Mouse (Mus musculus): ENCODE results near the gene Mov10l1. TPM values are rescaled to one million over a fixed set of nuclear protein-coding genes. Genes with fewer than 3 reads are reported as not detected.

Gene Mov10l1
- polyA plus RNA-seq, 1 experiment: not detected

DNA sequence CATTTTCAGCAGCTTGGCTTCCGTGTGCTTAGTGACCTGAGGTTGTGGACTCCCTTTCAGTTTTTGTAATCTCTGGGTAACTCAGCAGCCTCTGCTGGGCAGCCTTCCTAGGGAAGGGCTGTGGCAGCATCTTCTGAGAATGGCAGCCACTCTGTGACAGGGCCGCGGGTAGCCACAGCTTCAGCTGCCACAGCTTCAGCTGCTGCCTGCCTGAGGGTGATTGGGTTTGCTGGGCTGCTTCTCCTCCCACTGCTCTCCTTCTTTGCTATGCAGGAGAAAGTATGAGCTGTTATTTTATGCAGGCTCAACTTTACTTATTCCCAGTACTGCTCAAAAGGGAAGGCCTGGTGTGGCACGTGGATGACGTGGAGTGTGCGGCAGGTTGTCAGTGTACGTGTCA, 24.3 kb downstream of the Mov10l1 start:
- no peak for DNase-seq (ENCODE audit: extremely low spot score in 1 of 2, low spot score in 1 of 2)

DNA sequence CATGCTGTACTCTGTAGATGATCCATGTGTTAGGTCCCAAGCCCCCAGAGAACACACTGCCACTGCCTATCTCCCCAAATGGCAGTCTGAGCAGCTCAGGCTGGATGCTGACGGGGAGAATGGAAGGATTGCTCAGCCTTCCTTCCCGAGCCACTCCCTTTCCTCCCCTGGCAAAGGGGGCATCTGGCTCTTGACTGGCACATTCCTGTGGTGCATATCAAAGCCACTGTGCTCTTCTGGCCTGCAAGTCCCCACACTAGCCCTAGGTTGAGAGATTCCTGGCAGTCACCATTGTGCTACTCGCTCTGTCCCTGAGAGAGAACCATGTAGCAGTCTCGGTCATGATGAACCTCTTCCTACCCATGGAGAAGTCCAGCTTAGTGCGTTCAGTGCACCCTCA, 25.1 kb downstream of the Mov10l1 start:
- no peak for DNase-seq (ENCODE audit: extremely low spot score in 1 of 2, low spot score in 1 of 2)

DNA sequence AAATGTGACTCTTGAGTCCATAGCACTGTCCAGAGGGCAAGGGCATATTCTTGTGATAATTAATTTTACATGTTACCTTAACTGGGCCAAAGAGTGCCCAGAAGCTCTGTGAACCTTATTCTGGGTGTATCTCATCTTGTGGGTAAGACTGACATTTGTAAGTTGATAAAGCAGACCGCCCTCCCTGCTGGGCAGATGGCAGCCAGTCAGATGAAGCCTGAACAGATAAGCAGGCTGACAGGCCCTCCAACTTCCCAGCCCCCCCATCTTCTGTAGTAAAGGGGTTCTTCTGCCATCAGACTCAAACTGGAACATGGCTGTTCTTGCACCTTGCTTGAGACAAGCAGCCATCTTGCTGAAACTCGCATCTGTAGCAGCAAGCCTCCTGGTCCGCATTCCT, 34.0 kb downstream of the Mov10l1 start:
- DNase-seq (ENCODE audit: extremely low spot score in 1 of 2, low spot score in 1 of 2): no peak

DNA sequence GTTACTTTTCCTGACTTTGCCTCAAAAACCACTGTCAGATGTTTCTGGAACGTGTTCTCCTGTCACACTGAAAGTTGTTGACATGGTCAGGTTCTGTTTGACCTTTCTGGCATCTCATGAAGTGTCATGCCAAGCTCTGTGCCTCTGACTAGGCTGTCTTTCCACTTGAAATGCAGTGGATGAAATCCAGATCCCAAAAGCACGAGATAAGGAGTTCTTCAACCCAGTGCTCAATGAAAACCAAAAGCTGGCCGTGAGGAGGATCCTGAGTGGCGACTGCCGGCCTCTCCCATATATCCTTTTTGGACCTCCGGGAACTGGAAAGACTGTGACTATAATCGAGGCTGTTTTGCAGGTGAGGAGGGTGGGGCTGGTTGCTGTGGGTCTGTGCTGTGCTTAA, 37.4 kb downstream of the Mov10l1 start:
- no peak for DNase-seq (ENCODE audit: extremely low spot score in 1 of 2, low spot score in 1 of 2)

DNA sequence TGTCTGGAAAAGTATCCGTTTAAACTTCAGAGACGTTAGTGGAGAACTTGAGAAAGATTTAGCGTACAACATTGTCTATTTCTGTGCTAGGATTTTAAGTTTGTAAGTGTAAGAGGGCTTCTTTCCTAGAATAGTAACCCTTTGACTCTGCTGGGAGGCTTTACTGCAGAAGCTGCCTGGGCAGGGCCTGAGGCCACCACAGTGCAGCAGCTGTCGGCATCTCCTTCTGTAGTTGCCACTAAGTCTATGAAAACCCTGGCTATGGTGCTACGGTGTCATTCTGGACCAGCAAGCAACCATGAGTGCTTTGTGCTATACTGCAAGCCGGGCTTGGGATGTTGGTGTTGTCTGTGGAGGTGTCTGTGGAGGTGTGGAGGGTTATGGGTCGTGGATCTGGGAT, 37.8 kb downstream of the Mov10l1 start:
- DNase-seq (ENCODE audit: extremely low spot score in 1 of 2, low spot score in 1 of 2): no peak

DNA sequence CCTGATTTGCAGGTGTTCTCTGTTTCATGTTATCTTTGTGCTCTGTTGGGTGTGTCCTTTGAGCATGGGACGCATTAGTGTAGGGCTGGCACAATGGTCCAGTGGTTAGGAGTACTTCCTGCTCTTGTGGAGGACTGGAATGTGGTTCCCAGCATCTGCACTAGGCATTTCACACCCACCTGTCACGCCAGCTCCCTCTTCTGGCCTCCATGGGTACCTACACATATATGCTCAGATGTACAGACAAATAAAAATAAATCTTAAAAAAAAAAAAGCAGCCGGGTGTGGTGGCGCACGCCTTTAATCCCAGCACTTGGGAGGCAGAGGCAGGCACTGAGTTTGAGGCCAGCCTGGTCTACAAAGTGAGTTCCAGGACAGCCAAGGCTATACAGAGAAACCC, 61.7 kb downstream of the Mov10l1 start:
- DNase-seq (ENCODE audit: extremely low spot score in 1 of 2, low spot score in 1 of 2): no peak

DNA sequence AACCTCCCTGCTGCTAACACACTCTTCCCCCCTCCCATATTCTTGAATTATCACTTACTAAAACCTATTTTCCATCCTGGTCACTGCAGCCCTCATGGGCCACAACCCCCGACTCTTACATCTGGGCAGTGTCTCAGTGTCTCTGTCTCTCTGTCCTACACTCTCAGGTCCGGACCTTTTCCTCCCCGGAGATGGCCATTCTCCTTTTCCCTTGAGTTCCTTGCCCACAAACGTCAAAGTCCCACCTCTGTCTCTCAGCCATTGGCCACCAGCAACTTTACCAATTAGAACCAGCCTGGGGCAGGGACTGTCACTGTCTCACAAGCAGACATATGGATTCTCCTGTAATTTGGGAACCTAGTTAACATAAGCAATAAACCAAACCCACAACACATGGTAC, 63.6 kb downstream of the Mov10l1 start:
- DNase-seq (ENCODE audit: extremely low spot score in 1 of 2, low spot score in 1 of 2): no peak

DNA sequence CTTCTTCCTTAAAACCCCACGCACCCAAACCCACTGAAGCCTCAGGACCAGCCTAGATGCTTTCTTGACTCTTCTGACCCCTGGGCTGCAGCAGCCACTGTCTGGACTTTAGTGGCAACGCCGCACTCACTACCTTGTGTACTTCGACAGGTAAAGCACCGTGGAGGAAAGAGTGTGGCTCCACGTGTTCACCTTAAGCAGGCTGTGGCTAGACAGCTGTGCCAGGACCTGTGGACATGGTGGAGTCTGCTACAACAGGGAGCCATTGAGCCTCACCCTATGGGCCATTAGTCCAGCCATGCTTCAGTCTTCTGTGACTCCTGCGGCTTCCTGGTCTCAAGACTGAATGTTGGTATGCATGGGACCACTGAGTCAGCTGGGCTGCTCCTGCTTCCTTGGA, 72.0 kb downstream of the Mov10l1 start:
- DNase-seq (ENCODE audit: extremely low spot score in 1 of 2, low spot score in 1 of 2): no peak

DNA sequence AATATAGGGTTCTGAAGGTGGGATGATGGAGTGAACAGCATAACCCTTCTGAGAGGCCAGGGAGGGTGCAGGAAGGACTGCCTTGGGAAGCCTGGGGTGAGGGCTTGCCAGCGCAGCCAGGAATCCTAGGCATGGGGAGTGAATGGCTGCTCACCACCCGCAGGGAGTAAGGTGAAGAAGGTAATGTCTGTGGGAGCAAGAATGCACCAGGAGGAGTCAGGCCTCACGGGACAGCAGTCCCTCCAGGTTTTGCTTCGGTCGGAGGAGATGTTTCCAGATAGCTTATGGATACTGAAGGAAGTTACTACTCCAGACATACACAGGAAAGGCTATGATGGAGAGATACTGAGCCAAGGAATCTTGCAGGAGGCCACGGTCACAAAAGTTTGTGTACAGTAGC, 76.0 kb downstream of the Mov10l1 start:
- DNase-seq (ENCODE audit: extremely low spot score in 1 of 2, low spot score in 1 of 2): no peak

DNA sequence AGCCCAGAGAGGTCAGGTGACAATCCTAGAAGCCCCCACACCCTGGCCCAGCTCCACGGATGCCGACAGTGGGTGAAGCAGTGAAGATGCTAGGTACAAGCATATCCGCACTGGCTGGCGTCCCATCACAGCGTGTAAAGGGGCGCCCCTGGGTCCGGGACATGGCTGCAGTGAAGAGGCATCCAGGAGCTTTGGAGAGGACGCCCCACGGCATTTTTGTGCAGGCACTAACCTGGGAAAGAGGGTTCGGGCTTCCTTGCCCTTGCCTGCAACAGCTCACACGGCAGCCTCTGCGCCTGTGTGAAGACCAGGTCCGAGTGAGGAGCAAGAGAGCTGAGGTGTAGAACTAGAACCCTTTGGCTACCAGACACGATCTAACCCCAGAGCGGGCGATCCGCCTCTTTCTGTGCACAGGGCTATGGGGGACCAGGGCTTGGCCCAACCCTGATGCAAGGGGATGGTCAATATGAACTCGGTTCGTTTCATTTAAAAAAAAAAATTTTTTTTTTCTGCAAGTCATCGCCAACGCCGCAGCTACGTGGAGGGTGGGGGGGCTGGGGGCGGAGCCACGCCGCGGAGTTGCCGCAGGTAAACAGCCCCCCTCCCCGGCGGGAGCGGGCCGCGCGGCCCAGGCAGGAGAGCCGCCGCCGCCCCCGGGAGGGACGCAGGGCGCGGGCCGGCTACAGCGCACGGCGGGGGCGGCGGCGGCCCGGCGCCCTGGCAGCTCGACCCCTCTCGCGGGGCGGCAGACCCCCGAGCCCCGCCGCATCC, 76.6 kb downstream of the Mov10l1 start, which contains the start of gene Panx2:
Gene Panx2 (plus strand): TSS at position 574 of the 771 bp plus-strand sequence.
- no peak for DNase-seq (ENCODE audit: extremely low spot score in 1 of 2, low spot score in 1 of 2)

DNA sequence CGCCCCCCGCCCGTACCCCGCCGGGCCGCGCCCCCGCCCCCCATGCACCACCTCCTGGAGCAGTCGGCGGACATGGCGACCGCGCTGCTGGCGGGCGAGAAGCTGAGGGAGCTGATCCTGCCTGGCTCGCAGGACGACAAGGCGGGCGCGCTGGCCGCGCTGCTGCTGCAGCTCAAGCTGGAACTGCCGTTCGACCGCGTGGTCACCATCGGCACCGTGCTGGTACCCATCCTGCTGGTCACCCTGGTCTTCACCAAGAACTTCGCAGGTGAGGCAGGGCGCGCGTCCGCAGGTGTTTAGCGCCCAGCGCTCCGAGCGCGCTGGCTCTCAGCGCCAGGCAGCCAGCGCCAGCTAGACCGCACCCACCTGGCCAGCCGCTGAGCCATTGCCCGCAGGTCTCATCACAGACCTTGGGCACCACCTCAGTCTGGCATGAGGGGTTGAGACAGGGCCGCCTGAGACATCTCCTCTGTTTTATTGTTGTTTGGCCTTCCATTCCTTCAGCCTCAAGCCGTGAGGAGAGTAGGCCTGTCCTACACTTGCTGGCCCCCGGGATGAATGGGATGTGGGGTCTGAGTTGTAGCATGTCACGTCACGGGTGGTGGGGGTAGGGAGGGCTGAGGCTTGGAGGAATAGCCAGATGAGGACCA, 77.4 kb downstream of the Mov10l1 start:
- no peak for DNase-seq (ENCODE audit: extremely low spot score in 1 of 2, low spot score in 1 of 2)

DNA sequence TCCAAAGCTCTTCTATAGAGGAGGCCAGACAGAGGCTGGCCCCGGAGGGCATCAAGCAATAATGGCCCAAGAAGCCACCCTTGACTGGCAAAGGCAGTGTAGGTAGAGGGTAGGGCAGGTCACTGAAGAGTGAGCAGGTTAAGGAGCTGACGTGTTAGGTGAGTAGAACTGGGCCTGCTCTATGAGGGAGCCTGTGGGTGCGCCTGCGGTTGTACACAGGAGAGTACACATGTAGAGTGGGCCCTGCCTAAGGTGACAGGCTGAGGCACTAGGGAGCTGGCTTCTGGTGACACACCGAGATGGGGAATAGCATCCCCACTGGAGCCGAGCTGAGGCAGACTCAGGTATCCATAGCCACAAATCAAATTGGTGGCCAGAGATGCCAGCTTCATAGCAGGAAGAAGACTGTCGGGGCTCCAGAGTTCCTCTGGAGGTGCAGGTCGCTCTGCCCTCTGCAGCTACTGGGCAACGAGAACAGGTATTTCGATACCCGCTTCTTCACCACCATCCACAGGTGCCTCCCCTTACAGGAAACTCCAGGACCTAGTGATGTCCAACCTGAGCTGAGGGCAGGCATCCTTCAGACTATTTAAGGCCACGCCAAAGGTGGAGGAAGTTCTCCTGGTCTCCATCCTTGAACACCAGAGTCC, 78.2 kb downstream of the Mov10l1 start:
- DNase-seq (ENCODE audit: extremely low spot score in 1 of 2, low spot score in 1 of 2): no peak

DNA sequence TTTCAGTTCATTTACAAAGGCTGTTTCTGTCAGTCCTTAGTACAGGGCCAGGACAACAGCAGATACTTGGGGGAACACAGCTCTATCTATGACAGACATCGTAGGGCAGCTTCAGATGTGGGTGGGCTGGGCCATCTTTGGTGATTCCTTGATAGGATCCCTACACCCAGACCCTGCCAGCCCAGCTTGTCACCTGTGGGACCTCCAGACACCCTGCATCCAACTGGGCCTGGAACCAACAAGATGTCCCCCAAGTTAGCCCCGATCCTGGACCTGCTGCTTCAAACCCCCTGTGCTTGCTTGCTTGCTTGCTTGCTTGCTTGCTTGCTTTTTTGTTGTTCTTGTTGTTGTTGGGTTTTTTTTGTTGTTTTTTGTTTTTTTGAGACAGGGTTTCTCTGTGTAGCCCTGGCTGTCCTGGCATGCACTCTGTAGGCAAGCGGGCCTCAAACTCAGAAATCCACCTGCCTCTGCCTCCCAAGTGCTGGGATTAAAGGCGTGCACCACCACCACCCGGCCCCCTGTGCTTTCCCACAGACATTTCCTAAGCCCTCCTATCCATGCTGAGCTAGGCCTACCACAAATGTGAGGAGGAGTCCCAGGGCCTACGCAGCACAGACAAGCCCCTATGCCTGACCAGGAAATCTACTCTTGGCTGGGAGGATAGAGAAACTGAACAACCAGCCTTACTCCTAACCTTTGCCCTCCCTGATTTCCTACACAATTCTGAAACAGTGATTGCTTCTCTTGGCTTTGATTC, 79.2 kb downstream of the Mov10l1 start:
- no peak for DNase-seq (ENCODE audit: extremely low spot score in 1 of 2, low spot score in 1 of 2)

DNA sequence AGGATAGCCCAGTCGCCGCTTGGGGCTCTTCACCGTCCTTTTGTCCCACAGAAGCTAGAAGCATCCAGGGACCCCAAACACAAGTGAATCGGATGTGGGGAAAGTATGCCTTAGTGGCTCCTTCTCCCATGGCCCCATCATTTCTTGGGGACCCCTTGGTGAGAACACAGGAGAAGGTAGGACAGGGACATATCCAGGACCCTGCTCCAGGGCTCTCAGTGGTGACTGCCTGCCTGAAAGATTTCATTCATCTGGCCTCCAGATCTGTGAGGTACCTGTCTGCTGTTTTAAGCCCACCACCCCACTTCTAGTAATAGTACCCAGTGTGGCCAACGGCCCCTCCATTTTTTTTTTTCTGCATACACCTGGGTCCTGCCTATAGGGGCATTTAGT, 79.8 kb downstream of the Mov10l1 start:
- DNase-seq (ENCODE audit: extremely low spot score in 1 of 2, low spot score in 1 of 2): no peak

DNA sequence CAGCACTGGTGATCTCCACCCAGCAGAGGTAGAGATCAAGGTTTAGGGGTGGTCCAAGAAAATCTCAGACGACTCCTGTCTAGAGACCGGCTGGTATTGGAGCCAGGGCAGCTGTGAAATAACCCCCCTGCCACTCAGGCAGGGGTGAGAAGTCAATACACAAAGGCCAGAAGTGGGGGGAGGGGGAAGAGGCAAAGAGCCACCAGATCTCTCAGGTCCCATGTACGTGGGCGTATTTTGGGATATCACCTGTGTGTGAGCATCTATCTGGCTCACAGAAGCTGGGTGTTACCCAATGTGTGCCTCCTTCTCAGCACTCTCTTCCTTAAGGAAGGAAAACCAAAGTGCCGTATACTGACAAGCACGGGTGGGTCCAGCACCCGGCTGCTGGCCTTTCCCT, 80.3 kb downstream of the Mov10l1 start:
- DNase-seq (ENCODE audit: extremely low spot score in 1 of 2, low spot score in 1 of 2): no peak

DNA sequence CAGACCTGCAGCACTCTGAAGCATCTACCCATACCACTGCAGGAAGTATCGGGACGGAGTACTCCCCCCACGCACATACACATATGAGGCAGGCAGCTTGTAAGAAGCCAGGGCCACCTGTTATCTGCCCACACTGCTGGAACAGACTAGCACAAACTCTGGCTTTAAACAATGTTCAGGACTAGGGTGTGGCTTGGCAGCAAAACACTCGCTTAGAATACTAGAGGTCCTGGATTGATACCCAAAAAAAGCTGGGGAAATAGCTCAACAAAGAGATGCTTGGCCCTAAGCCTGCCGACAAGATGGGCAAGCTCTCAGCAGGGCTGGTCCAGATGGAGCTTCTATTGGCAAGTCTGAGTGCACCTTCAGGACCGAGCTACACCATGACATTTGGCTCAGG, 80.8 kb downstream of the Mov10l1 start:
- DNase-seq (ENCODE audit: extremely low spot score in 1 of 2, low spot score in 1 of 2): peak; percentile 56 to 69

DNA sequence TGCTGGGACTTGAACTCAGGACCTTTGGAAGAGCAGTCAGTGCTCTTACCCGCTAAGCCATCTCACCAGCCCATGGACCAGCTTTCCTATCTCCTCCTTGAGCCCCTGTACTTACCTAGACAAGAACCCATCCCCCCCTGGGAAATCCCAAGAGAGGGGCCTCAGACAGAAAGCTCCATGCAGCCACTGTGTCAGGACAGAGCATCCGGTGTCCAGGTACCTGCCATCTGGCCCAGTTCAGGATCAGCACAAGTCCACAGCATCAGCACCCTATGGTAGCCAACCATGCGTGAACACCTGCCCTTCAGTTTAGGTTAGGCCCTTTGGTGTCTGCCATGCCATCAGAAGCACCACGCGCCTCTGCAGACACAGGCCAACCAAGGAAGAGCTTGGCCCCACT, 82.2 kb downstream of the Mov10l1 start:
- no peak for DNase-seq (ENCODE audit: extremely low spot score in 1 of 2, low spot score in 1 of 2)

DNA sequence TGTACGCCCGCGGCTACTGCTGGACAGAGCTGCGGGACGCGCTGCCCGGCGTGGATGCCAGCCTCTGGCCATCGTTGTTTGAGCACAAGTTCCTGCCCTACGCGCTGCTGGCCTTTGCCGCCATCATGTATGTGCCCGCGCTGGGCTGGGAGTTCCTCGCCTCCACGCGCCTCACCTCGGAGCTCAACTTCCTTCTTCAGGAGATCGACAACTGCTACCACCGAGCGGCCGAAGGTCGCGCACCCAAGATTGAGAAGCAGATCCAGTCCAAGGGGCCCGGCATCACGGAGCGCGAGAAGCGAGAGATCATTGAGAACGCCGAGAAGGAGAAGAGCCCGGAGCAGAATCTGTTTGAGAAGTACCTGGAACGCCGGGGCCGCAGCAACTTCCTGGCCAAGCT, 84.9 kb downstream of the Mov10l1 start:
- no peak for DNase-seq (ENCODE audit: extremely low spot score in 1 of 2, low spot score in 1 of 2)

DNA sequence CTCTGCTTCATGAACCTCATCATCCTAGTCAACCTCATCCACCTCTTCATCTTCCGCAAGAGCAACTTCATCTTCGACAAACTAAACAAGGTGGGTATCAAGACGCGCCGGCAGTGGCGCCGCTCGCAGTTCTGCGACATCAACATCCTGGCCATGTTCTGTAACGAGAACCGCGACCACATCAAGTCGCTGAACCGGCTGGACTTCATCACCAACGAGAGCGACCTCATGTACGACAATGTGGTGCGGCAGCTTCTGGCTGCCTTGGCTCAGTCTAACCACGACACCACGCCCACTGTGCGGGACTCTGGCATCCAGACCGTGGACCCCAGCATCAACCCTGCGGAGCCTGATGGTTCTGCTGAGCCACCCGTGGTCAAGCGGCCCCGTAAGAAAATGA, 85.5 kb downstream of the Mov10l1 start:
- no peak for DNase-seq (ENCODE audit: extremely low spot score in 1 of 2, low spot score in 1 of 2)

DNA sequence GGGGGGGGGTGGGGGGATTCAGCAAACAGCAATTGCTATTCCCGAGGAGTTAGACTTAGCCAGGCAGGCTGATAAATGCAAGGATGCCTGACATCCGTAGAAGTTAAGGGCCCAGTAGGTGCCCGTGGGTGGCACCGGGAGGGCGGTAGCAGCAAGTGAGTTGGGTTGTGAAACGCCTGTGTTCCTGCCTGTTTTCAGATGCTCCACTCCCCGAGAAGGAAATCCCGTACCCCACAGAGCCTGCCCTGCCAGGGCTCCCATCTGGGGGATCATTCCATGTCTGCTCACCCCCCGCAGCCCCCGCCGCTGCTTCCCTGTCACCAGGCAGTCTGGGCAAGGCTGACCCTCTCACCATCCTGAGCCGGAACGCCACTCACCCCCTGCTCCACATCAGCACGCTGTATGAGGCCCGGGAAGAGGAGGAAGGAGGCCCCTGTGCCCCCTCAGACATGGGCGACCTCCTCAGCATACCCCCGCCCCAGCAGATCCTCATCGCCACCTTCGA, 86.7 kb downstream of the Mov10l1 start:
- no peak for DNase-seq (ENCODE audit: extremely low spot score in 1 of 2, low spot score in 1 of 2)

DNA sequence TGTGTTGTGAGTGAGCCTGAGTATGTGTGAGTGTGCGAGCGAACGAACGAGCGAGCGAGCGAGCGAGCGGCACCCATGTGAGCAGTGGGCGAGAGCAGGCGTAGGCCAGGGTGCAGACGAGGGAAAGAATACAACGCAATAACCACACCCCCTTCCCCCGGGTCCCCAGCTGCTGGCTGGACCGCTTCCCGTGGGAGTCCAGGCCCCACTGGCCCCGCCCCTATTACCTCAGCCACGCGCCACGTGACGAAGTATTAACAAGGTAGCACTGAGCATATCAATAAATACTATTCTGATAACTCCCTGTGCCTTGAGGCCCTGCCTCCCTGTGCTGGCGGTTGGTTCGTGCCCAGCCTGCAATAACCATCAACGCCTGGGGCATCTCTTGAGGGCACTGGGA, 87.9 kb downstream of the Mov10l1 start:
- no peak for DNase-seq (ENCODE audit: extremely low spot score in 1 of 2, low spot score in 1 of 2)
